Mouse (Mus musculus) spleen, adult 2 months (tissue): ENCODE results near the gene Insyn1. TPM values are rescaled to one million over a fixed set of nuclear protein-coding genes. Genes with fewer than 3 reads are reported as not detected.

Experiments used
- DNase-seq, 2 experiments: peaks; one replicate each; pipeline versions ENCODE4 v3.0.0 to v3.0.0-alpha.2; 2012 to 2021; ENCODE audit warnings: low spot score in 2 of 2, low read depth in 1 of 2
- H3K27ac ChIP-seq: fragments of 200-500 bp; 2 replicates; pipeline ENCODE4 v1.5.1; 2012; ENCODE audit warnings: low read length, inconsistent platforms; ENCODE audit not compliant: insufficient read depth
- H3K27me3 ChIP-seq: fragments of 200-500 bp; 2 replicates; pipeline ENCODE4 v1.6.1; 2012; ENCODE audit warnings: mild to moderate bottlenecking, moderate library complexity, low read length, inconsistent platforms; ENCODE audit not compliant: control insufficient read depth, insufficient read depth
- H3K36me3 ChIP-seq: fragments of 200-500 bp; 2 replicates; pipeline ENCODE4 v1.6.1; 2012; ENCODE audit warnings: mild to moderate bottlenecking, low read length, inconsistent platforms; ENCODE audit not compliant: control insufficient read depth, insufficient read depth
- H3K4me1 ChIP-seq: fragments of 200-500 bp; 2 replicates; pipeline ENCODE4 v1.6.1; 2011; ENCODE audit warnings: inconsistent platforms; ENCODE audit not compliant: control insufficient read depth, insufficient read depth, insufficient read length
- H3K4me3 ChIP-seq: fragments of 200-500 bp; 2 replicates; pipeline ENCODE4 v1.5.1; 2011; ENCODE audit warnings: mild to moderate bottlenecking, inconsistent platforms; ENCODE audit not compliant: insufficient read depth, insufficient read length; ENCODE audit errors: extremely low read depth
- CTCF ChIP-seq: fragments of 200-500 bp; IDR thresholded peaks from 2 replicates; pipeline ENCODE4 v1.5.1; 2011; ENCODE audit warnings: mild to moderate bottlenecking, inconsistent platforms; ENCODE audit not compliant: insufficient read depth, insufficient read length, insufficient replicate concordance; ENCODE audit errors: extremely low read depth
- POLR2A ChIP-seq: fragments of 200-500 bp; IDR thresholded peaks from 2 replicates; pipeline ENCODE4 v1.6.1; 2011; ENCODE audit warnings: low read depth, low read length, inconsistent platforms
- WGBS: fragments of 180-500 bp; shearing (Covaris S2); methylation state at CpG from one replicate; pipeline ENCODE4 v1.1.7; 2018; 5-methylcytosine and 5-hydroxymethylcytosine counted together
- polyA plus RNA-seq: library from polyadenylated mRNA; depleted of rRNA; stranded (reverse); fragments of >200 nt; gene quantifications from 2 replicates; pipeline ENCODE4 v1.2.3, GENCODE M21; 2012; rRNA removed

Insyn1 gene
- polyA plus RNA-seq, 1 experiment, result 1.2 TPM

GRCm38 (mm10) chr9:58545428-58545827, 57.0 kb downstream of the Insyn1 start:
- H3K36me3 ChIP-seq, result no peaks in the 10 kb centered on the region
- no peaks in the 10 kb centered on the region for H3K27me3 ChIP-seq
- H3K4me3 ChIP-seq, result no peak overlapping the region
- 16% methylated on average over 6 of the region's 6 CpGs for WGBS
- H3K4me1 ChIP-seq, result peaks cover 7% of the 10 kb centered on the region; the same call in 1 of the 2 replicates
- no peak for TF ChIP-seq POLR2A
- TF ChIP-seq CTCF, result no peak
- H3K27ac ChIP-seq, result no peak overlapping the region
- DNase-seq, result no peak

- Histone ChIP-seq H3K27ac (no peak overlapping the region), H3K27me3 (no peaks in the 10 kb centered on the region), H3K36me3 (no peaks in the 10 kb centered on the region), H3K4me1 (peaks cover 5% of the 10 kb centered on the region; the same call in 1 of the 2 replicates), H3K4me3 (no peak overlapping the region)
- TF ChIP-seq POLR2A, result no peak
- TF ChIP-seq CTCF, result no peak
- no peak for DNase-seq
- WGBS, result 85% methylated on average over 11 of the region's 11 CpGs
Observed at GRCm38 (mm10) chr9:58546630-58547360, 58.4 kb downstream of the Insyn1 start.

- Histone ChIP-seq H3K27ac (no peak overlapping the region), H3K27me3 (no peaks in the 10 kb centered on the region; the same call in 1 of the 2 replicates), H3K4me1 (no peaks in the 10 kb centered on the region), H3K36me3 (no peaks in the 10 kb centered on the region), H3K4me3 (no peak overlapping the region)
- 29% methylated on average over 4 of the region's 4 CpGs for WGBS
- no peak for DNase-seq
- no peak for TF ChIP-seq POLR2A
- no peak for TF ChIP-seq CTCF
Observed at GRCm38 (mm10) chr9:58548897-58549296, 60.5 kb downstream of the Insyn1 start.

Other genes with a start within 250 kb of the Insyn1 start
- 91.6 and 121 TPM in 2 replicates for gene Pml, start 238.8 kb upstream of the Insyn1 start, polyA plus RNA-seq
- gene Stoml1, start 235.4 kb upstream of the Insyn1 start, polyA plus RNA-seq, result 55.5 and 63.5 TPM in 2 replicates
- gene Loxl1, start 175.4 kb upstream of the Insyn1 start, polyA plus RNA-seq, result 26.6 and 29.5 TPM in 2 replicates
- not detected in 2 replicates for gene Tbc1d21, start 118.1 kb upstream of the Insyn1 start, polyA plus RNA-seq
- 2.4 and 3.1 TPM in 2 replicates for gene Cd276, start 66.8 kb downstream of the Insyn1 start, polyA plus RNA-seq
- gene Nptn, start 93.6 kb downstream of the Insyn1 start, polyA plus RNA-seq, result 208 and 221 TPM in 2 replicates